ENCODE assay signal across 9 mouse cellular contexts in genomic region chr7:127896384-127896783, GRCm38 (mm10). TPM values are rescaled to one million over a fixed set of nuclear protein-coding genes. Genes with fewer than 3 reads are reported as not detected.
DNase-seq lines count a peak whose midpoint lies in the region; ATAC-seq and TF ChIP-seq lines count a peak whose summit lies in the region.
"Had no signal": no experiment of that assay in that cellular context is flagged by ENCODE, and none has a peak within 500 bp of the region (broad histone marks: within the 10 kb centered on the region; RNA-seq: fewer than 3 reads in every experiment).

No protein-coding gene starts in this region.

- H3K4me3 ChIP-seq in heart, adult 2 months: no peak overlapping the region
- no peak overlapping the region for H3K4me3 ChIP-seq in bone marrow macrophage, adult 2 months (ENCODE audit: insufficient read depth, low read length)

- 60% methylated on average over 13 of the region's 13 CpGs for WGBS in heart, adult 2 months

- ATAC-seq in erythroblast, adult 5-6 weeks (replicated peaks; ENCODE audit: low FRiP score, poor library complexity, severe bottlenecking): peak; percentile 57; the same call in 1 of the 2 replicates

- H3K27ac ChIP-seq in heart, adult 2 months: no peak overlapping the region
- H3K27ac ChIP-seq in bone marrow macrophage, adult 2 months (ENCODE audit: insufficient read depth, low read depth, low read length): no peak overlapping the region

- peak; percentile 46 to 67 for DNase-seq in heart, adult 2 months
- DNase-seq in heart, postnatal 25 days (ENCODE audit: low spot score): no peak
- peak; percentile 66 for DNase-seq in CD4-positive helper T cell, adult 2 months (ENCODE audit: low read depth, low spot score)
- peak; percentile 42 to 70 for DNase-seq in layer of hippocampus, postnatal 25 days (ENCODE audit: extremely low spot score in 1 of 2, low spot score in 1 of 2)
- DNase-seq in natural killer cell, adult 2 months (ENCODE audit: low spot score in 2 of 2): peak; percentile 55 to 75
- peak; percentile 62 to 66 for DNase-seq in thymus, postnatal 36 days

- peaks cover 2% of the 10 kb centered on the region for H3K4me1 ChIP-seq in heart, adult 2 months (ENCODE audit: control insufficient read depth, insufficient read depth, low read length)
- peaks cover 15% of the 10 kb centered on the region for H3K4me1 ChIP-seq in bone marrow macrophage, adult 2 months (ENCODE audit: control insufficient read depth, insufficient read depth, low read length)

- TF ChIP-seq CTCF in heart, adult 2 months (IDR thresholded peaks at IDR 0.05): peak; percentile 83
- peak; percentile 50 for TF ChIP-seq CTCF in bone marrow macrophage, adult 2 months (IDR thresholded peaks at IDR 0.05; ENCODE audit: low read depth, low read length)

- intact Hi-C loops in heart, adult 2 months (cut with DNase I): no loop called here
- intact Hi-C loops in heart, postnatal 25 days (cut with DNase I): no loop called here

- TF ChIP-seq EP300 in heart, adult 2 months (IDR thresholded peaks at IDR 0.05; ENCODE audit: insufficient read depth, low read depth, low read length): no peak

- H3K27me3 ChIP-seq in heart, adult 2 months (ENCODE audit: control insufficient read depth, insufficient read depth, low read length): no peaks in the 10 kb centered on the region

- TF ChIP-seq POLR2A in heart, adult 2 months (IDR thresholded peaks at IDR 0.05; ENCODE audit: insufficient read depth, low read depth, low read length): no peak
- no peak for TF ChIP-seq POLR2A in bone marrow macrophage, adult 2 months (IDR thresholded peaks at IDR 0.05; ENCODE audit: borderline replicate concordance, low read depth, low read length)

- H3K9ac ChIP-seq in heart, adult 2 months (ENCODE audit: low read depth, low read length): no peak overlapping the region

- no peaks in the 10 kb centered on the region for H3K36me3 ChIP-seq in heart, adult 2 months (ENCODE audit: control insufficient read depth, insufficient read depth, low read length)

- H3K79me2 ChIP-seq in heart, adult 2 months (replicated peaks; ENCODE audit: control insufficient read depth, insufficient read depth, low read length): no peaks in the 10 kb centered on the region

RNA-seq across cellular contexts. Expression of gene Vkorc1, which starts 1.0 kb away (rescaled TPM):
- total RNA-seq in heart, adult 2 months (2021): 10 to 100 TPM; 16.2 to 17.7 TPM
- polyA plus RNA-seq in heart, adult 2 months (2012; rRNA removed): 59.2 and 90.0 TPM in 2 replicates
- 10 to 100 TPM; 15.2 to 22.0 TPM for total RNA-seq in heart, postnatal 25 days (2021)
- polyA plus RNA-seq in bone marrow macrophage, adult 2 months (2012; ENCODE audit: insufficient read depth, insufficient read length, missing spikeins): 93.3 and 116 TPM in 2 replicates
- 9.8 and 25.7 TPM in 2 replicates for total RNA-seq in erythroblast, adult 5-6 weeks (2015; ENCODE audit: low replicate concordance)
- total RNA-seq in erythroblast, adult 5-6 weeks (2017; ENCODE audit: low replicate concordance): 0.94 and 2.5 TPM in 2 replicates
- total RNA-seq in layer of hippocampus, postnatal 25 days (2021): 10 to 100 TPM; 21.6 to 30.4 TPM

RNA-seq across cellular contexts. Expression of gene Gm21974, which starts 1.1 kb away (rescaled TPM):
- total RNA-seq in heart, adult 2 months (2021): not detected
- polyA plus RNA-seq in heart, adult 2 months (2012; rRNA removed): not detected in 2 replicates
- total RNA-seq in heart, postnatal 25 days (2021): not detected
- not detected in 2 replicates for polyA plus RNA-seq in bone marrow macrophage, adult 2 months (2012; ENCODE audit: insufficient read depth, insufficient read length, missing spikeins)
- not detected in 2 replicates for total RNA-seq in erythroblast, adult 5-6 weeks (2015; ENCODE audit: low replicate concordance)
- not detected in 2 replicates for total RNA-seq in erythroblast, adult 5-6 weeks (2017; ENCODE audit: low replicate concordance)
- not detected for total RNA-seq in layer of hippocampus, postnatal 25 days (2021)
- total RNA-seq: common myeloid progenitor, adult 5-6 weeks had no signal

RNA-seq across cellular contexts. Expression of gene Prss53, which starts 5.6 kb away (rescaled TPM):
- total RNA-seq in heart, adult 2 months (2021): 1 to 10 TPM in 1 of 2 experiments, under 1 TPM in 1; 0.76 to 1.2 TPM
- polyA plus RNA-seq in heart, adult 2 months (2012; rRNA removed): 3.8 TPM in 2 replicates
- 1 to 10 TPM in 1 of 2 experiments, under 1 TPM in 1; 0.99 to 1.3 TPM for total RNA-seq in heart, postnatal 25 days (2021)
- 0.86 and 1.0 TPM in 2 replicates for polyA plus RNA-seq in bone marrow macrophage, adult 2 months (2012; ENCODE audit: insufficient read depth, insufficient read length, missing spikeins)
- total RNA-seq in erythroblast, adult 5-6 weeks (2015; ENCODE audit: low replicate concordance): not detected in 2 replicates
- not detected in 2 replicates for total RNA-seq in erythroblast, adult 5-6 weeks (2017; ENCODE audit: low replicate concordance)
- total RNA-seq in layer of hippocampus, postnatal 25 days (2021): 1 to 10 TPM; 1.9 to 2.6 TPM

RNA-seq across cellular contexts. Expression of gene Bckdk, which starts 7.5 kb away (rescaled TPM):
- total RNA-seq in heart, adult 2 months (2021): 100 to 1,000 TPM; 104 to 131 TPM
- 165 and 210 TPM in 2 replicates for polyA plus RNA-seq in heart, adult 2 months (2012; rRNA removed)
- 100 to 1,000 TPM in 1 of 2 experiments, 10 to 100 TPM in 1; 98.8 to 104 TPM for total RNA-seq in heart, postnatal 25 days (2021)
- 50.9 and 73.8 TPM in 2 replicates for polyA plus RNA-seq in bone marrow macrophage, adult 2 months (2012; ENCODE audit: insufficient read depth, insufficient read length, missing spikeins)
- 25.1 and 43.8 TPM in 2 replicates for total RNA-seq in erythroblast, adult 5-6 weeks (2015; ENCODE audit: low replicate concordance)
- 12.5 and 12.9 TPM in 2 replicates for total RNA-seq in erythroblast, adult 5-6 weeks (2017; ENCODE audit: low replicate concordance)
- 10 to 100 TPM; 41.4 to 51.6 TPM for total RNA-seq in layer of hippocampus, postnatal 25 days (2021)

RNA-seq across cellular contexts. Expression of gene Kat8, which starts 15.9 kb away (rescaled TPM):
- 10 to 100 TPM; 13.8 to 14.6 TPM for total RNA-seq in heart, adult 2 months (2021)
- 10.1 and 16.9 TPM in 2 replicates for polyA plus RNA-seq in heart, adult 2 months (2012; rRNA removed)
- total RNA-seq in heart, postnatal 25 days (2021): 10 to 100 TPM; 12.3 to 13.5 TPM
- 23.7 and 29.1 TPM in 2 replicates for polyA plus RNA-seq in bone marrow macrophage, adult 2 months (2012; ENCODE audit: insufficient read depth, insufficient read length, missing spikeins)
- total RNA-seq in erythroblast, adult 5-6 weeks (2015; ENCODE audit: low replicate concordance): 3.5 and 4.4 TPM in 2 replicates
- 9.5 and 16.4 TPM in 2 replicates for total RNA-seq in erythroblast, adult 5-6 weeks (2017; ENCODE audit: low replicate concordance)
- total RNA-seq in layer of hippocampus, postnatal 25 days (2021): 10 to 100 TPM; 27.8 to 33.9 TPM
